Mouse (Mus musculus) liver, embryonic 12.5 days (tissue): ENCODE measurements at regions not wholly inside any gene's neighbourhood (a gene's known extent, or its start where the extent isn't known, plus 50 kb on each side); places are given as distances from the start of the nearest gene placed in this dataset.

ENCODE experiments used
- ATAC-seq: fragments of 200-750 bp; cut with Nextera tagmentation; 2 replicates; pipeline ENCODE4 v1.8.0; 2017; ENCODE audit warnings: moderate number of reproducible peaks, mild to moderate bottlenecking, moderate library complexity
- H3K27ac ChIP-seq: fragments of 300-500 bp; sonication (generic); 2 replicates; pipeline ENCODE4 v1.5.1; 2016; ENCODE audit warnings: mild to moderate bottlenecking
- H3K27me3 ChIP-seq: fragments of 300-500 bp; sonication (generic); replicated peaks from 2 replicates; pipeline ENCODE4 v1.6.1; 2016; ENCODE audit warnings: mild to moderate bottlenecking, moderate library complexity
- H3K36me3 ChIP-seq: fragments of 300-500 bp; sonication (generic); 2 replicates; pipeline ENCODE4 v1.6.1; 2016; ENCODE audit warnings: mild to moderate bottlenecking, moderate library complexity
- H3K4me1 ChIP-seq: fragments of 300-500 bp; sonication (generic); 2 replicates; pipeline ENCODE4 v1.6.1; 2016
- H3K4me2 ChIP-seq: fragments of 300-500 bp; sonication (generic); 2 replicates; pipeline ENCODE4 v1.6.1; 2016; ENCODE audit warnings: mild to moderate bottlenecking, moderate library complexity
- H3K4me3 ChIP-seq: fragments of 300-500 bp; sonication (generic); 2 replicates; pipeline ENCODE4 v1.5.1; 2016; ENCODE audit warnings: mild to moderate bottlenecking, moderate library complexity
- H3K9ac ChIP-seq: fragments of 300-500 bp; sonication (generic); 2 replicates; pipeline ENCODE4 v1.6.1; 2016; ENCODE audit warnings: mild to moderate bottlenecking, moderate library complexity
- H3K9me3 ChIP-seq: fragments of 300-500 bp; sonication (generic); replicated peaks from 2 replicates; pipeline ENCODE4 v1.6.1; 2016; ENCODE audit warnings: mild to moderate bottlenecking, moderate library complexity
- WGBS: fragments of 180-500 bp; shearing (Covaris S2); methylation state at CpG from one replicate; pipeline ENCODE4 v1.1.7; 2016; ENCODE audit not compliant: insufficient replicate concordance; 5-methylcytosine and 5-hydroxymethylcytosine counted together

DNA sequence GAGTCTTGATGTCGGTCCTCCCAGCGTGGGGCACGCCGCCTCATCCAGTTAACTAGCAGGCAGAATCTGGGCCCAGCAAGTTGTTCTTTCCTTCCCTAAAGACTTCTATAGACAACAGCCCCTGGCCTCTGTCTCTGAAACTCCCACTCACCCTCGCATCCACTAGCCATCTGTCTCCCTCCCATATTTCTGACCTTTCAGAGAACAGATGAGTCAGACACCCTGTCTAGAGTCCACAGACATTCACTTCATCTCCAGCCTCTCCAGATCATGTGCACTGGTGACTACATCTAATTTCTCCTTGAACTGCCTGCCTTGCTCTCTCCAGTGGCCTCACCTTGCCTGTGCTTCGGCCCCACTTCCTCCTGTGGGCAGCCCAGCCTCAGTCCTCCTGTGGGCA lies 143.1 kb downstream of the Mtx3 start:
- Histone ChIP-seq H3K27me3 (peaks cover 4% of the 10 kb centered on the region; the same call in 1 of the 2 replicates), H3K4me1 (no peaks in the 10 kb centered on the region), H3K4me3 (no peak overlapping the region), H3K36me3 (no peaks in the 10 kb centered on the region), H3K9ac (no peak overlapping the region), H3K4me2 (no peak overlapping the region), H3K27ac (no peak overlapping the region), H3K9me3 (no peaks in the 10 kb centered on the region)
- 79% methylated on average over 6 of the region's 6 CpGs for WGBS
- ATAC-seq, result no peak

DNA sequence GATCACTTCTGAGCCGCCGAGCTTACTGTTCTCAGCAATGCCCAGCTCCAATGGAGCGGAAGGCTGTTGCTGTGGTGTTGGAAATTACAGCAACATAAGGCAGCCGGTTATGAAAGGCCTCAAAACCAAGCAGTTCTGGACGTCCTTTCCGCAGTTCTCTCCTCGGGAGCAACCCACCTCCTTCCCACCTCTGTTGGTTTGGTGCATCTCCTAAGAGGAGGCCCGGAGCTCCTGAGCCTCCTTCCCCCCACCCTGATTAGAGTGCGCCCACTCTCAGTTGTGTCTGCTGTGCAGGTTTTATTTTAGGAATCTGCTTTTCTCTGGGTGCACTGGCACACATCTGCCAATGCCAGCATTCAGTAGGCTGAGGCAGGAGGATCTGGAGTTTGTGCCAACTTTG lies 144.0 kb downstream of the Mtx3 start:
- no peaks in the 10 kb centered on the region for H3K4me1 ChIP-seq
- no peak overlapping the region for H3K4me2 ChIP-seq
- no peak overlapping the region for H3K9ac ChIP-seq
- ATAC-seq, result no peak
- 72% methylated on average over 9 of the region's 9 CpGs for WGBS
- no peak overlapping the region for H3K4me3 ChIP-seq
- H3K9me3 ChIP-seq, result no peaks in the 10 kb centered on the region
- peaks cover 4% of the 10 kb centered on the region; the same call in 1 of the 2 replicates for H3K27me3 ChIP-seq
- no peak overlapping the region for H3K27ac ChIP-seq
- H3K36me3 ChIP-seq, result no peaks in the 10 kb centered on the region

DNA sequence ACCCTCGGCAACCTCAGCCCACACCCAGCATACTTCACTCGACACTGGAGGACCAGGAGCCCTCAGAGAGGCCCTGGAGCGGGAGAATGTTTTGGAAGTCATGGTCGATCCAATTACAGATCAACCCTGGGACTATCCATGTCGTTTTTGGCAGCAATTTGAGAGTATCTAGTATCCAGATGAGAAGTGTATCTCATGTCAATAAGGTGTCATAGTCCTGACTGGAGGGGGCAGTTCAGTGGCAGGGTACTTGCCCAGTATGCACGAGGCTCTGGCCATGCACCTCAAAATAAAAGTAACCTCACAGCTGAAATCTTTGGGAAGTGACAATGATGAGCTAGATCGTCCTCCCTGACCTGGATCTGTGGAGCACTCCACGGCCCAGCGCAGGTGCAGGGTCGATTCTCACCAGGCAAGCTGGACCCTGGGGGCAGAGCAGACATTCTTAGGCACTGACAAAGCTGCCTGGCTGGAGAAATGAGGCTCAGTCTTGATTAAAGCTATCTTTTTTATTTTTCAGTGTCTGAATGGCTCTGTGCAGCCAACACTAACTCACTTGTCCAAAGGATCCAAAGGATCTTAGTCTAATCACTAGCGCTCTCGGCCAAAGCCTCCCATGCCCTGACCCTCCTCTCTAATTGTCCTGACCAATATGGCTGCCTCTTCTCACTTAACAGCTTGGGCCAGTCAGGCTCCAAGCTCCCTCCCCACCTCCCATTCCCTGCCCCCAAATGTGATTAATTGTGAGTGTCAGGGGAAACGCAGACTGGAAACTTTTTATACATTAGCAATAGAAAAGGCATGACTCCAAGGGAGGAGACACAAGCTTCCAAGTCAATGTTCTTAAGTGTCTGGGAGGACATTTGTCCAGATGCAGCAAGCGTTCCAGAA lies 146.0 kb downstream of the Mtx3 start:
- WGBS, result 66% methylated on average over 14 of the region's 14 CpGs
- H3K36me3 ChIP-seq, result no peaks in the 10 kb centered on the region
- ATAC-seq, result no peak
- H3K27me3 ChIP-seq, result 0 out of 2 replicates have a peak, but pooled peaks cover 4% of the 10 kb centered on the region
- no peaks in the 10 kb centered on the region for H3K4me1 ChIP-seq
- H3K9me3 ChIP-seq, result no peaks in the 10 kb centered on the region
- no peak overlapping the region for H3K4me2 ChIP-seq
- H3K9ac ChIP-seq, result no peak overlapping the region
- no peak overlapping the region for H3K4me3 ChIP-seq
- H3K27ac ChIP-seq, result no peak overlapping the region
